Mouse (Mus musculus): ENCODE results near the gene Stoml2. TPM values are rescaled to one million over a fixed set of nuclear protein-coding genes. Genes with fewer than 3 reads are reported as not detected.

Stoml2 gene
- total and polyA plus RNA-seq, 3 experiments: 391 to 480 TPM; not detected in 1

- Histone ChIP-seq H3K27ac (ENCODE audit: control insufficient read depth, low read depth, low read length) (no peak overlapping the region), H3K4me3 (ENCODE audit: control insufficient read depth in 1 of 2, insufficient read depth in 1 of 2, low read depth in 2 of 2, low read length in 2 of 2) (no peak overlapping the region), H3K4me1 (ENCODE audit: control insufficient read depth in 1 of 2, insufficient read depth in 2 of 2, low read length in 2 of 2) (peaks cover 3 to 7% of the 10 kb centered on the region in 2 experiments; a peak in 3 of 4 replicates), H3K9me3 (replicated peaks; ENCODE audit: insufficient read depth, low read length) (no peaks in the 10 kb centered on the region), H3K79me2 (ENCODE audit: control insufficient read depth, insufficient read depth, low read length, poor library complexity) (no peaks in the 10 kb centered on the region; the same call in 1 of the 2 replicates), H3K27me3 (ENCODE audit: control insufficient read depth in 1 of 2, insufficient read depth in 2 of 2, low read length in 2 of 2) (no peaks in the 10 kb centered on the region), H3K36me3 (ENCODE audit: control insufficient read depth in 1 of 2, insufficient read depth in 2 of 2, low read length in 2 of 2) (peaks cover 0 to 10% of the 10 kb centered on the region in 2 experiments; a peak in 2 of 4 replicates), H3K9ac (ENCODE audit: control insufficient read depth, low read depth, low read length, poor library complexity, severe bottlenecking) (no peak overlapping the region)
- DNase-seq (ENCODE audit: low read depth, low spot score): no peak
- no peak for TF ChIP-seq CHD2 (IDR thresholded peaks at IDR 0.05; ENCODE audit: low read length)
- no peak for TF ChIP-seq KAT2A (conservative IDR thresholded peaks at IDR 0.05; ENCODE audit: low read depth, low read length)
- TF ChIP-seq SMC3 (IDR thresholded peaks at IDR 0.05; ENCODE audit: low read depth, low read length): no peak
- no peak for TF ChIP-seq RAD21 (IDR thresholded peaks at IDR 0.05; ENCODE audit: low read depth, low read length)
- no peak for TF ChIP-seq NRF1 (IDR thresholded peaks at IDR 0.05; ENCODE audit: insufficient read depth, low read depth, low read length, poor library complexity, severe bottlenecking)
- no peak for TF ChIP-seq ZC3H11A (IDR thresholded peaks at IDR 0.05; ENCODE audit: low read depth, low read length)
- no peak for TF ChIP-seq ETS1 (IDR thresholded peaks at IDR 0.05; ENCODE audit: low read depth, low read length)
- no peak for TF ChIP-seq BHLHE40 (IDR thresholded peaks at IDR 0.05; ENCODE audit: borderline replicate concordance, low read depth, low read length)
- TF ChIP-seq TAL1 (IDR thresholded peaks at IDR 0.05; ENCODE audit: low read length): no peak
Measured at GRCm38 (mm10) chr4:43060286-43060685, 28.8 kb upstream of the Stoml2 start.

GRCm38 (mm10) chr4:43059697-43060096, 28.2 kb upstream of the Stoml2 start:
- Histone ChIP-seq H3K79me2 (ENCODE audit: control insufficient read depth, insufficient read depth, low read length, poor library complexity) (no peaks in the 10 kb centered on the region; the same call in 1 of the 2 replicates), H3K9me3 (replicated peaks; ENCODE audit: insufficient read depth, low read length) (no peaks in the 10 kb centered on the region), H3K4me3 (ENCODE audit: control insufficient read depth in 1 of 2, insufficient read depth in 1 of 2, low read depth in 2 of 2, low read length in 2 of 2) (peak overlapping the region; percentile 77 to 82), H3K36me3 (ENCODE audit: control insufficient read depth in 1 of 2, insufficient read depth in 2 of 2, low read length in 2 of 2) (peaks cover 0 to 10% of the 10 kb centered on the region in 2 experiments; a peak in 2 of 4 replicates), H3K27ac (ENCODE audit: control insufficient read depth, low read depth, low read length) (no peak overlapping the region), H3K9ac (ENCODE audit: control insufficient read depth, low read depth, low read length, poor library complexity, severe bottlenecking) (peak overlapping the region; percentile 86), H3K27me3 (ENCODE audit: control insufficient read depth in 1 of 2, insufficient read depth in 2 of 2, low read length in 2 of 2) (no peaks in the 10 kb centered on the region), H3K4me1 (ENCODE audit: control insufficient read depth in 1 of 2, insufficient read depth in 2 of 2, low read length in 2 of 2) (peaks cover 3 to 7% of the 10 kb centered on the region in 2 experiments; a peak in 3 of 4 replicates)
- no peak for DNase-seq (ENCODE audit: low read depth, low spot score)
- TF ChIP-seq CHD1 (IDR thresholded peaks at IDR 0.05; ENCODE audit: low read depth, low read length) (no peak), POLR2AphosphoS5 (IDR thresholded peaks at IDR 0.05; ENCODE audit: borderline replicate concordance, low read depth, low read length) (no peak), TAL1 (IDR thresholded peaks at IDR 0.05; ENCODE audit: low read length) (no peak), NRF1 (IDR thresholded peaks at IDR 0.05; ENCODE audit: insufficient read depth, low read depth, low read length, poor library complexity, severe bottlenecking) (no peak), BHLHE40 (IDR thresholded peaks at IDR 0.05; ENCODE audit: borderline replicate concordance, low read depth, low read length) (no peak), USF2 (IDR thresholded peaks at IDR 0.05; ENCODE audit: borderline replicate concordance in 1 of 2, insufficient read depth in 1 of 2, low read depth in 1 of 2, low read length in 2 of 2) (no peak), USF1 (IDR thresholded peaks at IDR 0.05; ENCODE audit: low read depth, low read length) (no peak), TCF12 (IDR thresholded peaks at IDR 0.05; ENCODE audit: low read depth, low read length) (no peak), ZC3H11A (IDR thresholded peaks at IDR 0.05; ENCODE audit: low read depth, low read length) (no peak), CHD2 (IDR thresholded peaks at IDR 0.05; ENCODE audit: low read length) (no peak), TBP (IDR thresholded peaks at IDR 0.05; ENCODE audit: low read depth, low read length) (no peak), RAD21 (IDR thresholded peaks at IDR 0.05; ENCODE audit: low read depth, low read length) (no peak), GABPA (IDR thresholded peaks at IDR 0.05; ENCODE audit: low read depth, low read length) (no peak), JUND (IDR thresholded peaks at IDR 0.05; ENCODE audit: low read depth, low read length) (no peak), ETS1 (IDR thresholded peaks at IDR 0.05; ENCODE audit: low read depth, low read length) (no peak), EP300 (IDR thresholded peaks at IDR 0.05; ENCODE audit: low read depth in 1 of 2, low read length in 2 of 2) (no peak), MAFK (IDR thresholded peaks at IDR 0.05; ENCODE audit: borderline replicate concordance, low read depth, low read length) (no peak), NELFE (IDR thresholded peaks at IDR 0.05; ENCODE audit: low read depth, low read length) (no peak), ELF1 (IDR thresholded peaks at IDR 0.05; ENCODE audit: low read depth, low read length) (no peak)

Data from MEL (cell line).